11 mouse cellular contexts compared by ENCODE assay signal in the genomic region with DNA sequence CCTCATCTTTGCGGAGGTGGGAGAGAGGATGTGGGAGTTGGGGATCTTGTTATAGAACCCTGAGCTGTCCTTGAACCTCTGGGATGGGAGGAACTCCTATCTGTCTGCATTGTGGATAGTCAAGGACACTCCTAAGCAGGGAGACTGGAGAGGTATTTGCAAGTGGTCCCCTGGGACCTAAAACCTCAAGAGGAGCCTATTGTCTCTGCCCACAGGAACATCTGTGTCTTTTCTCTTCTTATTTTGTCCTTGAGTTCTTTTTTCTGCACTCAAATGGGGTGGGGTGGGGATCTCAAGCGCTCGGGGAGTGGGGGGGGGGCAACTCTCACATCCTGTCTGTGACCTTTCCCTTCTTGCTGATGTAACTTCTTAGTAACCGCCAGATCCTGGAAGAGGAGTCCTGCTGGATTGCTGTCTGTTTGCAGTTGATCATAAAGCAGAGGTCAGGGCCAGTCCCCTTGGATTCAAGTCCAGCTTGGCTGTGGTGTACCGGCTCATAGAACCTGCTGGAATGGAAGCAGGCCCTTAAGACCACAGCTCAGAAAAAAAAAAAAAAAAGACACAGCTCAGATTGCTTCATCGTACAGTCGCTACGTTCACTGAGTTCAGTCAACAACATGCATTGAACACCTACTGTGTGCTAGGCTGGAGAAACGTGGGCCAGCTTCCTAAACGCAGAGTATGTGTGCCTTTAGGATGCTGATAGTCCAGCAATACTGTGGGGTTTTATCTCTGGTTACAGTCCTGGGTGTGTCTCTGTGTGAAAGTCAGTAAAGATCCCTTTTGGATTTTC. TPM values are rescaled to one million over a fixed set of nuclear protein-coding genes. Genes with fewer than 3 reads are reported as not detected.
DNase-seq lines count a peak whose midpoint lies in the region; ATAC-seq and TF ChIP-seq lines count a peak whose summit lies in the region.
"Had no signal": no experiment of that assay in that cellular context is flagged by ENCODE, and none has a peak within 500 bp of the region (broad histone marks: within the 10 kb centered on the region; RNA-seq: fewer than 3 reads in every experiment).

No protein-coding gene starts in this region.

- H3K27me3 ChIP-seq in kidney, adult 2 months (replicated peaks; ENCODE audit: control insufficient read depth, insufficient read depth, low read length) = no peaks in the 10 kb centered on the region
- no peaks in the 10 kb centered on the region for H3K27me3 ChIP-seq in E14TG2a.4 (ENCODE audit: insufficient read depth, low read length)
- peaks cover 10% of the 10 kb centered on the region for H3K27me3 ChIP-seq in liver, embryonic 11.5 days (replicated peaks; ENCODE audit: control insufficient read depth, insufficient read depth, low read length)

- H3K4me3 ChIP-seq in kidney, adult 2 months (ENCODE audit: insufficient read depth, low read depth, low read length) = no peak overlapping the region
- H3K4me3 ChIP-seq in E14TG2a.4 (replicated peaks; ENCODE audit: low read length) = peak overlapping the region; percentile 97
- peak overlapping the region; percentile 14; the same call in 1 of the 2 replicates for H3K4me3 ChIP-seq in liver, embryonic 11.5 days (ENCODE audit: low read depth, low read length)
- H3K4me3 ChIP-seq: forebrain, embryonic 13.5 days had no signal

- no peaks in the 10 kb centered on the region for H3K9me3 ChIP-seq in E14TG2a.4 (ENCODE audit: low read length)
- no peaks in the 10 kb centered on the region for H3K9me3 ChIP-seq in liver, embryonic 11.5 days (ENCODE audit: control insufficient read depth, low read length)
- H3K9me3 ChIP-seq: forebrain, embryonic 13.5 days had no signal

- no peak overlapping the region for H3K9ac ChIP-seq in liver, embryonic 11.5 days (ENCODE audit: low read depth, low read length)
- H3K9ac ChIP-seq: forebrain, embryonic 13.5 days had no signal

- peak; percentile 53 for DNase-seq in kidney, adult 2 months
- no peak for DNase-seq in kidney, adult 11 months
- DNase-seq in adrenal gland, postnatal 36 days = peak; percentile 68 to 75
- DNase-seq in liver, embryonic 11.5 days (ENCODE audit: low spot score) = no peak
- DNase-seq in Muller cell, postnatal 12 days (ENCODE audit: inconsistent ontology term) = no peak
- DNase-seq in left cerebral cortex, adult 11 months (ENCODE audit: low spot score) = no peak
- DNase-seq in left cerebral cortex, adult 18-20 months (ENCODE audit: low spot score in 2 of 2) = no peak
- DNase-seq: right cerebral cortex, postnatal 25 days had no signal

- peak; percentile 64 for ATAC-seq in liver, embryonic 11.5 days (replicated peaks; ENCODE audit: low FRiP score)
- ATAC-seq: forebrain, embryonic 13.5 days had no signal

- no peak for TF ChIP-seq POLR2A in kidney, adult 2 months (IDR thresholded peaks at IDR 0.05; ENCODE audit: low read depth, low read length)

- TF ChIP-seq CTCF in kidney, adult 2 months (conservative IDR thresholded peaks at IDR 0.05; ENCODE audit: insufficient read depth, insufficient read length, low read depth, low read length) = no peak
- TF ChIP-seq CTCF in E14TG2a.4 (conservative IDR thresholded peaks at IDR 0.05; ENCODE audit: low read length) = no peak

- H3K4me1 ChIP-seq in kidney, adult 2 months (ENCODE audit: control insufficient read depth, insufficient read depth, low read length) = peaks cover 5% of the 10 kb centered on the region; the same call in 1 of the 2 replicates
- peaks cover 74% of the 10 kb centered on the region for H3K4me1 ChIP-seq in E14TG2a.4 (replicated peaks; ENCODE audit: low read depth, low read length)
- peaks cover 46% of the 10 kb centered on the region for H3K4me1 ChIP-seq in liver, embryonic 11.5 days (replicated peaks; ENCODE audit: control insufficient read depth, insufficient read depth, low read length)

- no peaks in the 10 kb centered on the region for H3K36me3 ChIP-seq in kidney, adult 2 months (ENCODE audit: control insufficient read depth, insufficient read depth, low read length)
- H3K36me3 ChIP-seq in E14TG2a.4 (ENCODE audit: insufficient read depth, low read length) = peaks cover 36% of the 10 kb centered on the region
- H3K36me3 ChIP-seq in liver, embryonic 11.5 days (ENCODE audit: control insufficient read depth, insufficient read depth, low read length) = no peaks in the 10 kb centered on the region

- WGBS in kidney, adult 2 months = 43% methylated on average over 10 of the region's 10 CpGs
- WGBS in liver, embryonic 11.5 days = 47% methylated on average over 10 of the region's 10 CpGs

- H3K27ac ChIP-seq in kidney, adult 2 months (ENCODE audit: insufficient read depth, low read depth, low read length) = peak overlapping the region; percentile 24; the same call in 1 of the 2 replicates
- no peak overlapping the region for H3K27ac ChIP-seq in liver, embryonic 11.5 days (ENCODE audit: low read depth, low read length)
- H3K27ac ChIP-seq: forebrain, embryonic 13.5 days had no signal

- peak overlapping the region; percentile 96 for H3K4me2 ChIP-seq in liver, embryonic 11.5 days
- H3K4me2 ChIP-seq: forebrain, embryonic 13.5 days had no signal

RNA-seq across cellular contexts. Expression of a gene that starts 1.8 kb away (rescaled TPM):
- polyA plus RNA-seq in kidney, adult 2 months (2012; rRNA removed) = 21.5 and 23.9 TPM in 2 replicates
- 10 to 100 TPM in 1 of 2 experiments, 1 to 10 TPM in 1; 8.6 to 10.1 TPM for total RNA-seq in adrenal gland, postnatal 36 days (2021)
- polyA plus RNA-seq in liver, embryonic 11.5 days (2014; fragmentation: Nextera tagmentation; extraction: Ambion mirVana) = 15.2 and 16.6 TPM in 2 replicates
- 1 to 10 TPM; 2.8 to 3.0 TPM for total RNA-seq in left cerebral cortex, adult 18-20 months (2021)

RNA-seq across cellular contexts. Expression of a gene that starts 2.4 kb away (rescaled TPM):
- 1.3 and 1.4 TPM in 2 replicates for polyA plus RNA-seq in kidney, adult 2 months (2012; rRNA removed)
- total RNA-seq in adrenal gland, postnatal 36 days (2021) = 1 to 10 TPM in 1 of 2 experiments, under 1 TPM in 1; 0.83 to 2.3 TPM
- 3.2 and 3.4 TPM in 2 replicates for polyA plus RNA-seq in liver, embryonic 11.5 days (2014; fragmentation: Nextera tagmentation; extraction: Ambion mirVana)
- total RNA-seq in left cerebral cortex, adult 18-20 months (2021) = not detected
- polyA plus RNA-seq: forebrain, embryonic 13.5 days had no signal

RNA-seq across cellular contexts. Expression of a gene that starts 4.8 kb away (rescaled TPM):
- polyA plus RNA-seq in kidney, adult 2 months (2012; rRNA removed) = 1.2 and 3.8 TPM in 2 replicates
- total RNA-seq in adrenal gland, postnatal 36 days (2021) = not detected
- polyA plus RNA-seq in liver, embryonic 11.5 days (2014; fragmentation: Nextera tagmentation; extraction: Ambion mirVana) = 0.52 and 0.96 TPM in 2 replicates
- not detected for total RNA-seq in left cerebral cortex, adult 18-20 months (2021)
- polyA plus RNA-seq: forebrain, embryonic 13.5 days had no signal

RNA-seq across cellular contexts. Expression of a gene that starts 5.1 kb away (rescaled TPM):
- 1,587 and 1,621 TPM in 2 replicates for polyA plus RNA-seq in kidney, adult 2 months (2012; rRNA removed)
- total RNA-seq in adrenal gland, postnatal 36 days (2021) = 1,000 to 10,000 TPM; 1,047 to 1,196 TPM
- polyA plus RNA-seq in liver, embryonic 11.5 days (2014; fragmentation: Nextera tagmentation; extraction: Ambion mirVana) = 103 and 113 TPM in 2 replicates
- 100 to 1,000 TPM; 416 to 479 TPM for total RNA-seq in left cerebral cortex, adult 18-20 months (2021)

RNA-seq across cellular contexts. Expression of a gene that starts 16.3 kb away (rescaled TPM):
- polyA plus RNA-seq in kidney, adult 2 months (2012; rRNA removed) = 0.03 TPM in 1 of 2 replicates, not detected in the other
- total RNA-seq in adrenal gland, postnatal 36 days (2021) = not detected
- 0.06 and 0.22 TPM in 2 replicates for polyA plus RNA-seq in liver, embryonic 11.5 days (2014; fragmentation: Nextera tagmentation; extraction: Ambion mirVana)
- total RNA-seq in left cerebral cortex, adult 18-20 months (2021) = not detected
- polyA plus RNA-seq: lung, embryonic 16.5 days had no signal

Comparison
In these comparisons a context has a peak if more than half of its experiments do, and no peak if none do; other contexts are left out.
1. DNase-seq: peak in kidney, adult 2 months (single experiment) and adrenal gland, postnatal 36 days (2 of 2); none in kidney, adult 11 months (single experiment), liver, embryonic 11.5 days (single experiment), Muller cell, postnatal 12 days (single experiment), left cerebral cortex, adult 11 months (single experiment) and left cerebral cortex, adult 18-20 months (0 of 2).